Mouse (Mus musculus) heart, postnatal 25 days (tissue): Measurements from ENCODE around the gene Gm42517. TPM values are rescaled to one million over a fixed set of nuclear protein-coding genes. Genes with fewer than 3 reads are reported as not detected.

Experiments
- DNase-seq: peaks from one replicate; pipeline ENCODE4 v3.0.0; 2022; ENCODE audit warnings: low spot score
- intact Hi-C: fragments of 180-260 bp; cut with DNase I; formaldehyde crosslinking; loops from one replicate; pipeline ENCODE4 v1.15.1; 2025
- total RNA-seq, 2 experiments: library from RNA; stranded (reverse); gene quantifications; 2 replicates each; pipeline ENCODE4 v1.2.3; 2021

Gm42517 gene
- total RNA-seq, 2 experiments from 2014 or later, result 0.50 to 0.78 TPM

DNA sequence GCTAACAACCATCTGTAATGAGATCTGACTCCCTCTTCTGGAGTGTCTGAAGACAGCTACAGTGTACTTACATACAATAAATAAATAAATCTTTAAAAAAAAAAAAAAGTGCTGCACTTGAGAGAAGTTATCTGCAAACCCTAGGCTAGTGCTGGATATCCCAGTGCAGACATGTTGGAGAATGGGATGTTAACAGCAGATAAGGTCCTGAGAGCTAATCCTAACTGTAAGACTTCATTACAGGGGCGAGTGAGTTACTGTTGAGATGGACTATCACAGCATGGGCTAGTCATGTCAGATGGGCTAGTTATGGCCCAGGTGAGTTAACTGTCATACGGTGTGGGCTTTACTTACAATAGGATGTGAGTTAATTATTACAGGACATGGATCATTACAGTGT lies 13.7 kb downstream of the Gm42517 start:
- DNase-seq, result no peak
- intact Hi-C loops, result no loop called here

DNA sequence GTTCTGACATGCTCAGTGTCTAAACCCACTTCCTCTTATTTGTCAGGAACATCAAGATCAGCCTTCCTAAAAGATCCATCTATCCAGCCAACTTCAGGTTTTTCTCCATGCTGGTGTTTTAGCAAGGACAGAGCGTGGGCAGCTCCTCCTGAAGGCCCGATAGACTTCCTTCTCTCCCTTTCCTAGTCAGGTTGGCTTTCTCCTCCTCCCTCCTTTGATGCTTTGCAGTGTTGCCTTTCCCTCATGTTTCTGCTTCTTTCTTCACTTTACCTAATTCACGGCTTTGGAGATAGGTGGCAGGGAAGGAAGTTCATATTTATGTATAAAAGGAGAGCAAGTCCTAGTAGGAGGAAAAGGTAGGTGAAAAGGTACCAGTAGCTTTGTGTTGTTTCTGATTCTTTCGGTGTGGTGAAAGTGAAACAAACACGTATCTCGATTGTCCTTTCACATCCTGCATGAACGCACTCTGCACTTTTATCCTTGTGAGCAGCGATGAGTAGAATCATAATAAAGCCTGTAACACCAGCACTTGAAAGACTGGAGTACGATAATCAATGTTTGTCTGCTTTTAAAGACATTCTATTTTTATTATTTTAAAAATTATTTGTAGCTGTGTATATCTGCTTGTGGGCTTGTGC lies 18.1 kb downstream of the Gm42517 start:
- intact Hi-C loops, result no loop called here
- no peak for DNase-seq

DNA sequence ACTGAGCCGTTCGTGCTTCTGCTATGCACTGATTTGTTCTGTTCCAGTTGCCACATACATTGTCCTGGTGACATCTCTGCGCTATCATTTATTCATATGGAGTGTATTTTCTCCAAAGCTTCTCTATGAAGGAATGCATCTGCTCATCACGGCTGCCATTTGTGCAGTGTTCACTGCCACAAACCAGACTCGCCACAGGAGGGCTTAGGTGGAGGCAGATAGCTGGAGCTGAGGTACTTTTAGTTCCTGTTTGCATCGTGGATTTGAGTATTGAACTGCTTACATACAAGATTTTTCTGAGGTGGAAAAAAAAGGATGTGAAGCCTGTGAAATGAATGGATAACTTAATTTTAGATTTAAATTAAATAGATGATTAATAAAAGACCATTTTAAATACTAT lies 19.9 kb downstream of the Gm42517 start:
- DNase-seq, result no peak
- intact Hi-C loops, result no loop called here

DNA sequence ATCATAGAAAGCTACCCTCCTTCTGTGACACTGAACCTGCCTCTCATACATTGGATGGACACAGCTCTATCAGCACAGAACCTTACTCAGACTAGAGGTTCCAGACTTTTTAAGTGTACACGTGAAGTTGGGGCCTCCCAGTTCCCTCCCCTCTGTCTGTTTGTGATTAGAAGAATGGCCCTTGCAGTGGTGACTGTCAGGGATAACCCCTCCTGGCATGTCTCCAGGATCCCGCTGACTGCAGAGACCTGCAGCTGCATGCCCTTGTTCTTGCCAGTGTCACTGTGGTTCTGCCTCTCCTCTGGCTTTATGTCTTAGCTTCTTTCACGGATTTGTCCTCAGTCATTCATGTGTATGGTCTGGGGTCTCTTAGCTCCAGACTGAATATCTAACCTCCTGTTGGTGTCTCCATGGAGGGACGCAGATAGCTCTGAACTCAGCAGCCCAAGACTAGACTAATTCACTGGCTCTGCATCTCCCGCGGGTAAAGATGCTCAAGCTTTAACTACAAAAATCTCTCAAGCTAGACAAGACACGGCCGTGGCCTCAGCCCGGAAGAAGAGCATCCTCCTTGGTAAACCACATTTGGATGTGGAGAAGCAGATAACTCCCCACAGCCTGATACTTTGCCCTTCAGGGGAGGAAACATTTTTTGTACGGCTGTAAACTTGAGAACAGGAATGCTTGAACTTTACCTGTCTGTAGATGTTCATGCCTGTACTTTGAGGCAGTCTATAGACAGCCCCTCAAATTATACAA lies 22.2 kb downstream of the Gm42517 start:
- no peak for DNase-seq
- intact Hi-C loops, result no loop called here

DNA sequence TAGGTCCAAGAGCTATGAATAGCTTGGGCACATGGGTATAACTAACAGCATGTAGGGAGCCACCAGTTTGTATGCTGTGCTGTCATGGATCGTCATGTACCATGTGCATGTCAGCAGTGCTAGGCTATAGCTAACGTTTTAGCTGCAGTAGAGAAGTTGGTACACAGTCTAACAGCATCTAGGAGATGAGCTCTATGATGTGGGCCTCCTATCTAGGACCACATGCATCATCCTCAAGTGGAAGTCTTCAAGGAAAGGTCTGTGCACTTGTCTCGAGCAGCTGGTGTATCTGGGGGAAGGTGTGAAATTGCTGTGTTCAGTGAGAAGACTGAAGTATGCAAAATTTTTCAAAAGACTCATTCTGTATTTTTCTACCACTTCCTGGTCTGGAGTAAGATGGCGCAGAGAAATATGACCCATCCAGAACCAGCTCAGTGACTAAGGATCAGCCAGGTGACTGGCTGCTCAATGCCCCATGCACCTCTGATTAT lies 24.0 kb downstream of the Gm42517 start:
- DNase-seq, result no peak
- intact Hi-C loops, result no loop called here

DNA sequence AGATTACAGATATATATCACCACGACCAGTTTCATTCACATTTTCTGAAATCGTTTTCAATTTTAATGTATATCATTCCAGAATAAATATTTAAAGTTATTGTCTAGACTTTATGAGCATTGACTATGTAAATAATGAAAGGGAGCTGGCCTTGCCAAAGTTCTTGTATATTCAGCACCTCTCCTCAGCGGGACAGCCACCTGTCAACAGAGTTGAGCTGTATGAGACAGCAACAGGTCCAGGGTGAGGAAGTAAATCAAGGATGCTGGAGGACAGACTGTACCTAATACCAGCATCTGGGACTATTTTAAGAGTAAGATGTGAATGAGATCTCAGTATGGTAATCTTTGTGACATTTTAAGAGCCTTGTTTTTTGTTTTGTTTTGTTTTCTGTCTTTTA lies 29.7 kb downstream of the Gm42517 start:
- intact Hi-C loops, result no loop called here
- DNase-seq, result no peak

DNA sequence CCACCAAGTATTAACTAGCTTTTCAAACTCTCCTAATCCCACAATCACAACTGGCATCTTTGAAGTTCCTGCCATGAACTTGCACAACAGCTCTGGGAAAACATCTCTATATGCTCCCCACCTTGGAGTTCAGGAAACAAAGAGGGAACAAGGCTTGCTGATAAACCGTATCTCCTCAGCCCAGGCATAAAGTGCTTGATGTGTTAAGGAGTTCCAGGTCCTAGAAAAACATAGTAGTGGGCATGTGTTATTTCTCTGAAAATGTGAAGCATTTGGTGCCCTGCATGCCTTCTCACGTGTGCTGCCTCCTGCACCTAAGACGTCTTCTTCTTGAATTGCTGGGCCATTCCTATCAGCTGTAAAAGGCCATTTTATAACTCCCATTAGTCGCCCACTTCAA lies 30.3 kb downstream of the Gm42517 start:
- no peak for DNase-seq
- intact Hi-C loops, result no loop called here

DNA sequence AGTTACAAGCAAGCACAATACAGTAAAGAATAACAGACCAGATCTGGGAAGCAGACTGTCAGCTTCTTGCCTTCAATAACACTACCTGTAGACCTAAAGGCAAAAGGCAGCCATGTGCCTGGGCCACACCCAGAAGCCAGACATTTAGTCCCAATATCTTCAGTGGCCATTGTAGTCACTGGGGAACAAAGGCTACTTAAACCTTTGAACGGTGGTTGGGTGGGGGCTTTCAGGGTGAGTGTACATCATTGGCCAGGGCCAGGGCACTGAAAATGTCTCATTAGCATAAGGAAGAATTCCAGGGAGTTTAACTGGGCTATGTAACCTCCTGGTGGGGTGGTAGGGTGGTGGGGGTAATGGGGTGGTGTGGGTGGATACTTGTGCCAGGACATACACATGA lies 36.7 kb downstream of the Gm42517 start:
- DNase-seq, result no peak
- intact Hi-C loops, result no loop called here

Other genes with a start within 250 kb of the Gm42517 start
- gene Tmed5, start 235.3 kb downstream of the Gm42517 start, total RNA-seq, result 10 to 100 TPM; 25.4 to 26.0 TPM
- under 1 TPM; 0.31 to 0.59 TPM for gene Ccdc18, start 235.0 kb downstream of the Gm42517 start, total RNA-seq
- gene Dr1, start 99.0 kb downstream of the Gm42517 start, total RNA-seq, result 10 to 100 TPM; 19.2 to 22.4 TPM
- gene Pigg, start 55.3 kb downstream of the Gm42517 start, total RNA-seq, result 10 to 100 TPM in 1 of 2 experiments, 1 to 10 TPM in 1; 9.0 to 10.7 TPM
- gene Pde6b, start 20.5 kb upstream of the Gm42517 start, total RNA-seq, result not detected
- gene Atp5k, start 66.5 kb upstream of the Gm42517 start, total RNA-seq, result 1,000 to 10,000 TPM; 1,102 to 1,112 TPM
- 1 to 10 TPM; 1.2 to 1.6 TPM for gene Mfsd7a, start 81.0 kb upstream of the Gm42517 start, total RNA-seq
- gene Pcgf3, start 93.3 kb upstream of the Gm42517 start, total RNA-seq, result 10 to 100 TPM; 28.8 to 33.9 TPM
- not detected for gene Cplx1, start 182.1 kb upstream of the Gm42517 start, total RNA-seq